Mouse (Mus musculus) inflammation-experienced regulatory T-cells, adult 16 weeks (primary cell): ENCODE data around the gene 1700019D03Rik. TPM values are rescaled to one million over a fixed set of nuclear protein-coding genes. Genes with fewer than 3 reads are reported as not detected.

ENCODE experiments used
- polyA plus RNA-seq: library from polyadenylated mRNA; unstranded; fragments of 100-300 nt; shearing (Covaris generic); gene quantifications from one replicate; pipeline ENCODE4 v1.2.1, GENCODE M21; 2017

1700019D03Rik gene
- polyA plus RNA-seq = 8.4 TPM

DNA sequence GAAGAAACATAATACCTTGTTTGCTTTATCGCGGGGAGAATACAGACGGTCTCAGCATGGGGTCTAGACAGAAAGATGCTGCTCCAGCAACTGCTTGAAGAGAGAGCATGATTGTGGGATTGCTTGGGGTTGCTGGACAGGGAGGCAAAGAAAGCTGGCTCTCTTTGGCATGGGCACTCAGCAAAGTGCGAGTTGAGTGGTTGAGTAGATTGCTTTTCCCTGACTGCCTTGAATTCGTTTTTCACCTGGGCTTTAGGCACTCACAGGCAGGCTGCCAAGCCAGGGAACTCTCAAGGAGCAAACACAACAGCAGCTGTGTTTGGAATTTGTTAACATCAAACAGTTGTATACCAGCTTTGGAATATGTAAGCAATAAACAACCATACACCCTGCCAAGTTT lies at the start of gene 1700019D03Rik:
TSS of gene 1700019D03Rik (minus strand) at position 101 of the 400 bp plus-strand sequence.

DNA sequence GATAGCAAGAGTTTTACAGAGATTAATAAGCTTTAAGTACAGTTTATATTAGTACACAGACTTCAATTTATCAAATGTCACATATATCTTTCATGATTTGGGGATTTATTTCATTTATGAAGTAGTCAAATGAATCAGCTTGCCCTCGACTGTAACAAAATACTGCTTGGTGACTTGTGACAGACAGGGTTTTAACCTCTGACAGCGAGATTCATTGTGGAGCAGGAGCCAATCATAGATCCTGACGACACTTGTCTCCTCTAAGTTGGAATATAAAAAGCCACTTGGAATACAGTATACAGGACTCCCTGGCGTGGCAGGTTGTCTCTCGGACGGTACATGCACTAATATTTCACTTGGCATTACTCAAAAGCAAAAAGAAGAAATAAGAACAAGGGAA lies 41.4 kb upstream of the 1700019D03Rik start, which contains the start of gene Mstn:
TSS of gene Mstn (plus strand) at position 301 of the 400 bp plus-strand sequence.

Other genes starting within 250 kb of the 1700019D03Rik start
- 131 TPM for gene Inpp1, start 202.5 kb downstream of the 1700019D03Rik start, polyA plus RNA-seq
- gene Hibch, start 175.2 kb downstream of the 1700019D03Rik start, polyA plus RNA-seq = 29.9 TPM
- not detected for gene Mstn, start 41.5 kb upstream of the 1700019D03Rik start, polyA plus RNA-seq
- not detected for gene 1700019A02Rik, start 167.5 kb upstream of the 1700019D03Rik start, polyA plus RNA-seq